Mouse (Mus musculus) left cerebral cortex, adult 8-10 months (tissue): ENCODE results near the gene Nup210. TPM values are rescaled to one million over a fixed set of nuclear protein-coding genes. Genes with fewer than 3 reads are reported as not detected.
"Not testable (repeated sequence)": the region's sequence is repeated elsewhere in the genome, so short reads cannot be mapped to it uniquely, and the experiment has no call there.

Source experiments
- DNase-seq, 2 experiments: peaks; one replicate each; pipeline ENCODE4 v3.0.0; 2022; ENCODE audit warnings: low spot score in 2 of 2
- total RNA-seq, 4 experiments: library from RNA; stranded (reverse); gene quantifications; 2 replicates each; pipeline ENCODE4 v1.2.4; 2022

Gene Nup210
- total RNA-seq, 4 experiments from 2014 or later = 24.6 to 28.2 (median 26.7) TPM

GRCm38 (mm10) chr6:91139846-91140245 is 23.2 kb upstream of the Nup210 start:
- no peak for DNase-seq

DNA sequence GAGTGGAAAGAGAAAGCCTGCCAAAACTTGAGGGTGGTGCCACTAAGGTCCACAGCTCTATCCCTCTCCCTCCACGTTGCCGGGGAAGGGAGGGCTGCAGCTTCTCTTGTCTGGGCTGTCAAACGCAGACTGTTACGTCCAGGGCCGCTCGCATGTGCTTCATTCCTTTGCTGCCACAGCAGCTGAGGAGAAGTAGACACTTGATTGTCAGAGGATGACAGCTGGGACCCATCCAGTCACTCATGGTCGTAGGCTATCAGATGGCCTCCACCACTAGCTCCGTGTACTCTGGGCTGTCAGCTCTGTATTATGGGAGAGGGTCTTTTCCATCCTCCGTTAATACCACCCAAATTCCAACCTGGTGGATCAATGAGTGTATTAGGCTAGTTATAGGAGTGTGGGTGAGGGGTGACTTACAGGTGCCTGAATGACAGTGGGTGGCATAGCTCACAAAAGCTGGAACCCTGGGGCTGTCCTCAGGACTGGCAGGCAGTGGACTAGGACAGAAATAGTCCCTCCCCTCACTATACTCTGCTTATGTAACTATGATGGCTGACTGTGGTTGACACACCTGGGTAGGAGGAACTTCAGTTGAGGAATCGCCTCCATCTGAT is 20.8 kb upstream of the Nup210 start:
- no peak for DNase-seq

- DNase-seq = no peak
These were observed 14.2 kb upstream of the Nup210 start for GRCm38 (mm10) chr6:91130856-91131255.

GRCm38 (mm10) chr6:91128996-91129395 is 12.4 kb upstream of the Nup210 start:
- no peak for DNase-seq

DNA sequence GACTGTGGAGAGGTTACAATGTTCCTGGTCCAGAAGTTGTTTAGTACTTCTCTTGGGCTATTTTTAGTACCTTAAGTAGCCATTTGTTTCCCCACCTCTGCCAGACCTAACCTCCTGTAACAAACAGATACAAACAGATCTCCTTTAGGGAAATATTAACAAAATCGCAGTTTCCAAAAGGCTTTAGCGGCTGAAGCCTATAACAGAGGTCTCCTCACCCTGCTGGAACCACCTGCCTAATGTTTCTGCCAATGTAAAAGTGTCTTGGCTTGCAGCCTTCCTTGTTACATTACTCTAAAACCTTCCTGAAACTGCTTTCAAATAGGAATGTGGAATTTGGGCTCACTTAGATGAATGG is 8.6 kb upstream of the Nup210 start:
- DNase-seq = no peak

- no peak for DNase-seq
These were observed 7.9 kb upstream of the Nup210 start for GRCm38 (mm10) chr6:91124286-91125227.

- no peak for DNase-seq
These were observed 6.8 kb upstream of the Nup210 start for GRCm38 (mm10) chr6:91123453-91123852.

GRCm38 (mm10) chr6:91121089-91121488 is 4.5 kb upstream of the Nup210 start:
- not testable (repeated sequence) for DNase-seq

DNA sequence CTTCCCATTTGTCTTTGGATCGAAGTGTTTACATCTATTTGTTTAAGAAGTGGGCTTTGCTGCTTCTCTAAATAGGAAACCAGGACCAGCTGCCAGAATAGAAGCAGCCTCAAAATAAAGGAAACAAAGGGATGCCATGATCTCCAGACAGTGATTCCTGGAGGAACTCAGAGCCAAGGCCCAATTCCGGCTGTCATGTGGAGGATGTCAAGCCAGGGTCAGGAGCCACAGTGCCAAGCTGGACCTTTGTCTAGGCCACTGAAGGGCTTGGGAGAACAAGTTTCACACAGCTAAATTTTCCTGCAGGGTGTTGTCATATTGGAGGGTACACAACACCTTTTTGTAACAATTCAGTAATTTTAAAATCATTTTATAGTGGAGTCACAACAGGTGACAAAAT is 3.6 kb upstream of the Nup210 start:
- DNase-seq = no peak

DNA sequence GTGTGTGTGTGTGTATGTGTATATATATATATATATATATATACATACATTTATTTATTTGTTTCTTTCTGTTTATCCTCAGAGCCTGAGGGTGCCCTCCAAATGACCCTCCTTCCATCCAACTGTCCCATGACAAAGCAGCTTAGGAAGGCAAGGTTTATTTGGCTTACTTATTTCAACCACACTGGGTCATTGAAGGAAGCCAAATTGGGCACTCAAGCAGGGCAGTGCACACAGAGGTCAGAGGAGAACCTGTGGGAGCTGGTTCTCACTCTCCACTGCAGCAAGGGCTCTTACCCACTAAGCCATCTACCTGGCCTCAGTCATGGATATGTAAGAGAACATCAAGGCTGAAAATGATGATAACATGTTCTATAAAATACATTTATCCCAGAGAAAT is 1.9 kb upstream of the Nup210 start:
- DNase-seq = no peak

- DNase-seq = peak in 1 of 2 experiments; percentile 15
These were observed 520 bp upstream of the Nup210 start for GRCm38 (mm10) chr6:91117149-91117548.

- DNase-seq = no peak
These were observed 776 bp downstream of the Nup210 start for GRCm38 (mm10) chr6:91115863-91116243.

DNA sequence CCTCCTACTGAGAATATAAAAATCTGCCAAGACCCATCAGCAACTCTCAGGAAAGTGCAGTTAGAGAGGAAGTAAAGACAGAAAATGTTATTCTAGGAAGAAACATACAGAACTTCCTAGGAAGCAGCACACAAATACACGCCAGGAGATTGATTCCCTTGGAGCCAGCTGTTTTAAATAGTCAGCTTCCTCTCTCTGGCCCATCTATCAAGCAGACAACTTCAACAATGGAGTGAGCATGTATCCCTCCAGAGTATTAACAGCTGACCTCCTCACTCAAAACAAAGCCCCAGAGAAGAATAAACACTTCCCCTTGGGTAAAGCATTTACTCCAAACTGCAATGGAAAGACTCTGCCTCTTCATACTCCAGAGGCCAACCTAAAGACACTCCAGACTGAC is 1.5 kb downstream of the Nup210 start:
- DNase-seq = no peak

- DNase-seq = no peak
These were observed 1.9 kb downstream of the Nup210 start for GRCm38 (mm10) chr6:91114716-91115115.

- DNase-seq = no peak
These were observed 4.7 kb downstream of the Nup210 start for GRCm38 (mm10) chr6:91111954-91112252.

- no peak for DNase-seq
These were observed 5.3 kb downstream of the Nup210 start for GRCm38 (mm10) chr6:91111141-91111953.

DNA sequence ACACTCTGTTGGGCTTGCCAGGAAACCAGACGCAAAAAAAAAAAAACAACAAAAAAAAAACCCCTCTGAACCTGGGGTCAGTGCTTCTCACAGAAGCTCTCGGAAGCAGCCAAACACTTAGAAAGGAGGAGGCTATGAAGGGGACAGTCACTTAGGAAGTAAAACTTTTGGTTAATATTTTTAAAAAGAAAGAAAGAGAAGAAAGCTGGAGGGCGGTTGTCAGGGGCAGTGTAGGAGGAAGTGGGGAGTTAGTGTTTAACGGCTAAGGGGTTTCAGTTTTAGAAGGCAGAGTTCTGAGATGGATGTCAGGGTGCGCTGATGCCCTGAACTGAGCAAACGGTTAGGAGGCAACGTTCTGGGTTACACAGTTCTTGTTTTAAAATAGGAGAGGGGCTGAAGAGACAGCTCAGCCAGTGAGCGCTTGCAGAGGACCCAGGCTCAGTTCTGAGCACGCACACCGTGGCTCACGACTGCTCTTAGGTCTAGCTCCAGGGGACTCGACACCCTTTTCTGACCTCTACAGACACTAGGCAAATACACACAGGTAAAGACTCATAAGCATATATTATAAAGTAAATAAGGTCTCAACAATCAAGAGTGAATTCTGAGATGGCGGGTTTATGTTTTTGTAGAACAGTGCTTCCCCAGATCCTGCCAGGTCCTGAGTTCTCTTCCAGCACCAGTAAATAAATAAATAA is 6.2 kb downstream of the Nup210 start:
- no peak for DNase-seq

- no peak for DNase-seq
These were observed 7.1 kb downstream of the Nup210 start for GRCm38 (mm10) chr6:91109489-91109888.

- no peak for DNase-seq
These were observed 7.6 kb downstream of the Nup210 start for GRCm38 (mm10) chr6:91108917-91109450.

GRCm38 (mm10) chr6:91108301-91108916 is 8.2 kb downstream of the Nup210 start:
- DNase-seq = no peak
